Mouse (Mus musculus) kidney, adult 8-10 months (tissue): ENCODE measurements around the gene Neu2.

Experiments used
- DNase-seq, 2 experiments: peaks; one replicate each; pipeline ENCODE4 v3.0.0; 2022

The Neu2 gene

DNA sequence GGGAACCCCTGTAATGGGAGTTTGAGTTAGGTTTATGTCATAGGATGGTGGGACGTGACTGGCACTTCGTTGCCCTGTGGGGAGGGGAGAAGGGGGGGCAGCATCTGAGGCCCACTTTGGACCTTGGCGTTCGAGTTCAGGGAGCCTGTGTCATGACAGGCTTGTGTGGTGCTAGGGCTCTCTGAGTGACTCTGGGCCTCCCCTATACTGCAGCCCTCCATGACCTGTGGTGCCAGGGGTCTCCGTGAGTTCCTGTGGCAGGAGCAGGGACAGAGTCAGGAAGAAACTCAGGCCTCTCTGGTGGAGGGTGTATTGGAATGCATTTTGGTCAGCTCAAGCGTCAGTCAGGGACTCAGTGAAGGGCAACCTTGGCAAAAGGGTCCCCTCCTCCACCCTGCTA, 111.0 kb downstream of the Neu2 start:
- DNase-seq, result no peak

DNA sequence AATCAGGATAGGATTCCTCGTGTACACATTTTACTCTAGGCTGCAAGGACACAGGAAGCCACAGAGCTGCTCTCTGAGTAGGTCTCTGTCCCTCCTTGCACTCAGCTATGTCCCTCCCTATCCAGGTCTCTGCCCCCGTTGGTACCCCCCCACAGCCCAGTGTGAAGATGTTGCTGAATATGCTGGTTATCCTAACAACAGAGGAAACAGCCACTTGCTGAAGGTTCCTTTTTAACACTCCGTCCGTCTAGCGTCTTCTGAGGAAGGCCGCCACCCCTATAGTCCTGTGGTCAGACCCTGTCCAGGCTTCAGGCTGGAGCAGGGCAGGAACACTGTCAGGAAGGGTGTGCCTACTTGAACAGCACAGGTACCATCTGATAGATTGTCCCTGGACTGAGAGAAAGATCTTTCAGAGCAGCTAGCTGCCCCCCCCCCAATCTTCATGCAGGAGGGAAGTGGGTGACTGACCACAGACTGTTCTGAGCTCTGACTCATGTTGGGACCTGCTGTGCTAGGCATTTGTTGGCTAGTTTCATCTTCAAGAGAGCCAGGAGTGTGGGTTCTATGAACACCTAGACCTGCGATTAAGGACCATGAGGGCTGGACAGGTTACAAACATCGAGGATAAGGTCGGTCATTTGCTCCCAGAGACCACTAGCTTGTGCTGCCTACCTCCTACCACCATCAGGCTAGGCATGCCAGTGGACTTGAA, 111.6 kb downstream of the Neu2 start:
- DNase-seq, result no peak

DNA sequence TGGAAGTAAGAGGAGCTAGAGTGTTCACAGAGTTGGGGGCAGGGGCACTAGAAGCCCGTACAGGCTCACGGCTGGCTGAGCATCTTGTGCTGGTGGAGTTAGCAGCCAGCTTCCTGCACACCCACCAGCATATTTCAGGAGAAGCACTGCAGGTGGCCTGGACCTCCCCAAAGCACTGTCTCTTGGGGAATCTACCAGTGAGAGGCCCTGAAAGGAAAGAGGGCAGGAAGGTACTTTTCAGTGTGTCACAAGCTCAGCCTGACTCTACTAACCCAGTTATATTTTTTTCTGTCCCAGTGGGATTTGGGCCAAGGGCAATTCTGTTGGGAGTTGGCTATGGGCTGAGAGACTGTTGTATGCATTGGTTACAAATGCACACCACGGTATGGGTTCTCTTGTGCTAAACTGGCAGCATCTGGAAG, 112.2 kb downstream of the Neu2 start:
- no peak for DNase-seq

DNA sequence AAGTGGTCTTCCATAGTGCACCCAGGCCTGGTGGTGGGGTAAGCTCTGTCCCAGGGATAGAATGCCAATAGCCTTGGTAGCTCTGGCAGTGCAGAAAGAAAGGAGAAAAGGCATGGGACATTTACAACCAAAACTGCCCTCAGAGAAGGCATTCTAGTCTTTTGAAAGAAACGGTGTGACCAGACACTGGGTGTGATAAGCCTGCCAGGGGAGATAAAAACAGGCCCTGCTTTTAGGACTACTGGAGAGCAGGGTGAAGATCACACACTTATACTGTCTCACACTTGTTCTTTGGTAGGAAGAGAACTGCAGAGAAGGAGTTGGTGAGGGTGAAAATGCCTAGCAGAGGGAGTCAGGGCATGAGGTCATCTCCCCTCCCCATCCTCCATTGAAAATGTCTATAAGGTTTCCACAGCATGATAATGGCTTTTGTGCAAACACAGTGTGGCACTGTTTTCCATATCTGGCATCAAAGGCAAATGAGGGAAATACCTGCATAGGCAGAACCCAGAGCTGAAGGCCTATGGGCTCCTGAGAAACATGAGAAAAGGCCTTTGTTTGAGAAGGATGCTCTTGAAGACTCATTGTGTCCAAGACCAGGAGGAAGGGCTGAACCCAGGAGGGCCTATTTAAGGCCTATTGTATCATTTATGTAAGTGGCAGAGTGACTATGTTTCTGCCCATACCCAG, 114.4 kb downstream of the Neu2 start:
- DNase-seq, result no peak

DNA sequence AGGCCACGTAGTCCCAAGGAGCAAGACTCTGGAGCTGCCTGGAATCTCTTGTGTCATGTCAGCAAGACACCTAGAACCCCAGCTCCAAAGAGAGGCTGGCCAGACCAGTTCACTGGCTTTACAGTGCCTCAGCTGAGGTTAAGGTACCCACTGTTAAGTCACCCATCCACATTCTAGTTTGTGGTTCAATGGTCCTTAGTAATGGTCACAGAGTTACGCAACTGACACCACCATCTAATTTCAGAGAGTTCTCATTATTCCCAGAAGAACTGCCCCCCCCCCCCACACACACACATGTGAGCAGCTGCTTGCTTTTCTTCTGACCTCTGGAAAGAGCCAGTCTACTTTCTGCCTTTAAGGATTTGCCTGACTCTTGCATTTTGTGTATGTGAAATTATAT, 115.1 kb downstream of the Neu2 start:
- DNase-seq, result no peak

DNA sequence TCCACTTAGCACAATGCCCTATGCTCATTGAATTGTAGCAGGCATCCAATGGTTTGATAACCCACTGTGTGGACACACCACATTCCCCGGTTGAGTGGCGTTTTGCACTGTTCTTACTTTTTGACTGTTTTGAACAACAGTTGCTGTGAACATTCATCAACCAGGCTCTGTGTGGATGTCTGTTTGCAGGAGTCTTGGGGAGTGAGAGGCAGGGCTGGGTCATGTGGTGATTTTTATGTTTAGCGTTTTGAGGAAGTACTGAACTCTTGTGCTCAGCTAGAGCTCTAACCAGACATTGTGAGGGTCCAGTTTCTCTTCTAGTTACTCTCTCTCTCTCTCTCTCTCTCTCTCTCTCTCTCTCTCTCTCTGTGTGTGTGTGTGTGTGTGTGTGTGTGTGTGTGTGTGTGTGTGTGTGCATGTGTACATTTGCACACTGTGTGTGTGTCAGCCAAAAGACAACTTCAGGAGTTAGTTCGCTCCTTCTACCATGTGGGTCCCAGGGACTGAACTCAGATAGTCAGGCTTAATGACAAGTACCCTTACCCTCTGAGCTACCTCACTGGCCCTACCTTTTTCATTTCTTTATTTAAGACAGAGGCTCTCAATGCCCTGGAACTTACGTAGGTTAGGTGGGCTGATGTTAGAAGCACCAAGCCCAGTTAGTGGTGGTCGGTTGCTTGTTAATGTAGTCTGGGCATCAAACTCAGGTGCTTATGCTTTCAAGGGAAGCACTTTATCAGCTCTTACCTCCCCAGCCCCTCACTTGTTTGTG, 115.8 kb downstream of the Neu2 start:
- no peak for DNase-seq

DNA sequence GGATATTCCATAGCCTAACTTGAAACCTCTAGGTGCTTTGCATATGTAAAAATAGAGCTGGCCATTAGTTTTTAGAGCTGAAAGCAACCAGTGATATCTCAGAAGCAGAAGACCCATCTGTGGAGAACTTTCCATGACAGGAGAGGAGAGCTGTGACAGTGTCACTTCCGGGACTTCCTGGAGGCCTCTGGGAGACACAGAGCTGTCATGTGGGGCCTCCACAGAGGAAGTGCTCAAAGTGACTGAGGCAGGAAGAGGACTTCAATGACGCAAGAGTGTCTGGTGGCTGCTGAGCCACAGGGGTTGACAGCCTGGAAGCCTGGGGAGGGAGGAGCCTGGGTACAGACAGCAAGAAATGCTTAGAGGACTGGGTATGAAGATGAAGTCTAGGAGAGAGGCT, 116.7 kb downstream of the Neu2 start:
- DNase-seq, result peak; percentile 44 to 54

DNA sequence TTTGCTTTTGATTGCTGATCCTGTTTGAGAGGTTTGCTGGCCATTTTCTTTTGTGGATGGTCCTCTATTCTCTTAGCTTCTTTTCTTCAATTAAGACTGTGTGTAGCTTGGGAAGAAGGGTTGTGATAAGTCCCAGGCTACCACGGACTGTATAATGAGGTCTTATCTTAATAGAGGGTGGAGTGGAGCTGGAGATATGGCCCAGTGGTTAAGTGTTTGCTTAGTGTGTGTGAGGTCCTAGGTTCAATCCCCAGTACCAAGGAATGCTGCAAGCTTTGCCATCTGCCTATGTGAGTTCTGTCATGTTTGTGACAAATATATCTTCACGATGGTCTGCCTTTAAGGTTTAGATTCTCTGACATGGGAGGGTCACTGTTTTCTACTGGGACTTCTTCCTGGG, 118.4 kb downstream of the Neu2 start:
- no peak for DNase-seq

DNA sequence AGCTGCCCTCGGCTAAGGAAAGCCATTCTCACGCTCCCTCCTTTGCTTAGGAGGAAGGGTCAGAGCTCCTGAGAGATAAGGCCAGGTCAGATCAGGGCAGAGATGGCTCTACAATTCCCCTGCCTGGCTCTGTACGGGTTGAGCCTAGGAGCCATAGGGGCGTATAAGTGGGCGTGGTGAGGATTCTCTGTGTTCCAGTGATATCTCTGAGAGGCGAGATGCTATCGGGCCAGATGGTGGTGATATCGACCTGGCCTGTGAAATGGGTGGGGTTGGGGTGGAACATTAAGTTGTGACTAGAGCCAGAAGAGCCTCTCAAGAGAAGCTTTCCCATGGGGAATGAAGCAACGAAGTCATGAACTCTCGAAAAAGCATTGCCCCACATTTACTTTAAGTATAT, 121.9 kb downstream of the Neu2 start:
- no peak for DNase-seq

DNA sequence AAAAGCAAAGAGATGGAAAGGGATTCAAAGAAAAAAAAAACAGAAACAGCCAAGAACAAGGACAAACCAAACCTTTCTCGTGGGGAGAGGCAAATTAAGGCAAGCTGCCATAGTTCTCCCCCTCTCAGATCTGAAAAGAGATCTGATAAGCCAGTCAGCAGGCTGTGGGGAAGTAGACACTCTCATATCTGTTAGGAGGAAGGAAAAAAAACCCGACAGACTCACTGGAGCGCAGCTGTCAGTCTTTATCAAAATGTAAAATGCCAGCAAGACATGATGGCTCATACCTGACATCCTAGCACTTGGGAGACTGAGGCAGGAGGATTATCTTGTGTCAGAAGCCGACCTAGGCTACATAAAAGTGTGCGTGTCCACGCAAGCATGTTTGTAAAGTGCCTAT, 122.5 kb downstream of the Neu2 start:
- DNase-seq, result no peak

DNA sequence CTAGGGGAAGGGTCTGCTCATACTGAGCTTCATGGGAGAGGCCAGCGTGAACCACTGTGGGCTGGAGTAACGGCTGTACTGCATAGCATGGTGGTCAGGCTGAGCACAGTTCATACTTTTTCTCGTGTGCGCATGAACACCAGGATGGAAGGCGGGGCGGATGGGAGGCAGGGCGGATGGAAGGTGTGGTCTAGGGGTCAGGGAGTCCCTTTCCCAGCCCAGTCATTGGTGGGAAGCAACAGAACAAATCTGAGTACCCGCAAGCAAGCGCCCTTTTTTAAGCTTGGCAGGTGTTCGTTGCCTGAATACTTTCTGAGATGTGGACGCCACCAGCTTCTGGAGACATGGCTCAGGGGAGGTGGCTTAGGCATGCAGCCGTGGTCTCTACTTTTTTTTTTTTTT, 127.0 kb downstream of the Neu2 start:
- no peak for DNase-seq

DNA sequence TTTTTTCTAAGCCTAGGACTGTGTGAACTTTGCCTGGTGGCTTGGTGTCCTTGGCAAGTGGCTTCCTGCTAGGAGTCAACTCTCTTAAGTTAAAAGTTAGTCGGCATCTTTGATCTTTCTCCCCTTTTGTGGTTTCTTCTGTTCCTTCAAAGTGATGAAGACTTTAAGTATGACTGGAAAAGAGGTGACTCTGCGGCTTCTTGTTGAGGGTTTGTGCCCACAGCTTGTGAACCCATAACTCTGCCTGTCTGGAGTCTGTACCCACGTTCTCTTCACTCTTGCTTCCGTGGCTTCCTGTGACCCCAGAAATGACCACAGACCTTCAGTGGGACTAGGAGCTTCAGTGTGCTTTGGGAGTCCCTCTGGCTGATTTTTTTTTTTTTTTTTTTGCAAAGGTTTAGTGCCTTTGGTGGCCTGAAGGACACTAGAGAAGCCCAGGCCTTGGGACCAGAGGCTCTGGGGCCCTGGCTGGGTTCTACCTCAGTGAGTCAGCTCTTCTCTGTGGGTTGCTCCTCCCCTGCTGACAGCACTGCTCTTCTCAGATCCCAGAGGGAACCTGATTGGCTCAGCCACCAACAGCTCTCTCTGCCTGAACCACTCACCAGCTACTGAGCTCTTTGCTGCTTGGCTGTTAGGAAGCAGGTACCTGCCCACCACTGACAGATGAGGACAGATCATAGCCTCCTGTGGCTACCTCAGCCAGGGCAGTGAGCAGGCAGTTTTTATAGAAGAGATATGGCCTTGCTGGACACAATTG, 127.6 kb downstream of the Neu2 start:
- no peak for DNase-seq

DNA sequence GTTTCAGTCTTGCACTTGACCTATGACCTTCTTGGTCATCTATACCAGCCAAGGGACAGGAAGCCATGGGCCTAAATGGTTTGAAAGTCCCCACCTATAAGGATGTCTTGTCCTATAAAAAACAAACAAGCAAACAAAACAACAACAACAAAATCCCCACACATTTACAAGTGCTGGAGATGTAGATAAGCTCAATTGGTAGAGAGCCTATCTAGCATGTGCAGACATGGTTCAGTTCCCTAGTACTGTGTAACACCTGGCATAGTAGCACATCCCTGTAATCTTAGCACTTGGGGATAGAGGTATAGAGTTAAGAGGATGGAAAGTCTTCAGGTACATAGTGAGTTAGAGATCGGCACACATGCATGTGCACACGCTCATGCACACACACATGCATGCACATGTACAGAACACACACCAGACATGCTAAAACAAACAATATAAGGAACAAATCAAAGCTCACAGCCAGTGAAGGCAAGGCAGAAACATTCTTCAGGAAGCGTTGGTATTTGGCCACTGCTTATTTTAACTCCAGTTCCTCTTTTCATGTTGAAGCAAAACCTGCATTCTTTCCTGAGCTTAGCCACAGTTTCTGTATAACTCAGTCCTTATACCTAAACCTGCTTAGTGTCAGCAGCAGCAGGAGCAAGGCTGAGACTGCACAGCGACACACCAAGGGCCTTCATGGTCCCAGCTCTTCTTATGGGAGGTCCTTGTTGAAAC, 128.3 kb downstream of the Neu2 start:
- DNase-seq, result no peak

DNA sequence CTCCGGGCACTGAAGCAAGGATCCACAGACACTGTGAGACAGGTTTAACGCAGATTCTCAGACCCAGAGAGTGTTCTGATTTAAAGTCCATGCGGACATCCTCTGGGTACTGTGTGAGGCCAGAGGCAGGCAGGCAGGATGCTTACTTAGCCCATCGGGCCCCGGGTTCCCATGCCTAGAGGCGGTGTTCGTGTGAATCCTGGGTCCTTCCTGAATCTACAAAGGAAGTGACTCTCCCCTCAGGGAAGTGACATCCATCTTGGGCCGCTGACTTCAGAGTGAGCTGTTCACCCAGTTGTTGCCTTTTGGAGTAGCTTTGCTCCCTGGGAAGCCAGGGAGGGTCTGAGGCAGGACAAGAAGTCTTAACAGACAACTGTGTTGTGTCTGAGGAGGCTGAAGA, 130.0 kb downstream of the Neu2 start:
- DNase-seq, result peak in 1 of 2 experiments; percentile 22

DNA sequence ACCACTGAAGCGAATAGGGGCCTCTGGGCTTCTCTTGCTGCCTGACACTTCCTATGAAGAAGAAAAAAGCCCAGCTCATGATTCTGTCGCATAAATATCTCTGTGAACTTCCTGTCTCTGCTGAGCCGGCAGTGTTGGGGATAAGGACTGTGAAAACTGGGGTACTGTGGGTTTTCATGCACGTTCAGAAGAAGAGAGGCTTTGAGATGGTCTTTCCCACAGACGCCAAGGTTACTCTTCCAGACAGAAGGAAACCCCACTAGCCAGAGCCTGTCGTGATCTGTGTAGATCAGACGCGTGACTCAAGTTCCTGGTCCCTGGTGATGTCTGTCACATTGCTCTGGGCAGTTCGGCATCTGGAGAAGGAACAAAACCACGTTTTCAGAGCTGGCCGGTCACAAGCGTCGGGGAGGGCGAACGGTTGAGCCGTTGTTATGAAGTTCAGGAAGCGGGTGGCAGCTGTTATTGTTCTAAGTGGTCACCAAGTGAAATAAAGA, 130.5 kb downstream of the Neu2 start:
- DNase-seq, result peak; percentile 52 to 67

DNA sequence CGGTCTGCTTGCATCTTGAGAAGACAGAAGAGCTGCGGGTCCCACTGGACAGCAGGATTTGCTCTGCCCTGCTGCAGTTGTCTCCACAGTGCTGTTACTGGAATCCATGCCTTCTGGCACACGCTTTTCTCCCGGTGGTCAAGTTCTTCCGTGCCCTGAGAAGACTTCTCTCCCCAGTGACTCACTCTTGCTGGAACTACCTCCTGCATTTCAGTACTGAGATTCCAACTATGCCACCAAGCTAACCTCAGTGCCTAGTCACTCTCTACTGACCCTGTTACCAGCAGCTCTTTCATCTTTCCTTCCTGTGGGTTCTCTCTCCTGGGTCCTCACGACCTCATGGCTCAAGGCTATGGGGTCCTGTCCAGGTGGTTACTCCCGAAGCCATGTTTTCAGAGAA, 133.3 kb downstream of the Neu2 start:
- no peak for DNase-seq

DNA sequence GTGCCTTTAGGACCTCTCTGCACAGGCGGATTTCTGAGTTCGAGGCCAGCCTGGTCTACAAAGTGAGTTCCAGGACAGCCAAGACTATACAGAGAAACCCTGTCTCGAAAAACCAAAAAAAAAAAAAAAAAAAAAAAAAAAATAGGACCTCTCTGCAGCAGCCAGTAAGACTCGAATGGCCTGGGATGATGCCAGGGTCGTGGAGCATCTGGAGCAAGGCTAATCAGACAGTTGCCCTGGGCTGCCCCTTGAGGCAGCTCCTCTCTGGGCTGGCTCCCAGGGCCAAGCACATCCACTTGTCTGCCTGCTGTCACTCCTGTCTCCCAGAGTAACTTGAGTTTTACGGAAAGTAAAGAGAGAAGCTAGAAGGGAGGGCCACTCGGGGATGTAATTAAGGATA, 135.4 kb downstream of the Neu2 start:
- no peak for DNase-seq

DNA sequence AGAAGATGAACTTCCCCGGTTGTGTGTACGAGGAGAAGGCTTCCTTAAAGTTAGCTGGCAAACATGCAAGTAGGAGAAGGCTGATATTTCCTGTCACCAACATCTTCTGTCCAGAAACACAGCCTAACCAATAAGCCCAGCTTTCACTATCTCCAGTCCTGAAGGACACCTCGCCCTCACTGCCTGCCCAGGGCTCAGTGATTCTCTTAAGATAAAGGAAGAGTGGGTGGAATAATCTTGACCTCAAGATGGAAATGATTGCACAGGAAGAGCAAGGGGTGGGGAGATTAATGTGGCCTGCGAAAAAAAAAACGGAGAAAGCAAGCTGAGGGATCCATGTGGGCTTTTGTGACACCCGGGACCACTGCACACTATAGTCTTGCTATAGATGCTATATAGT, 136.1 kb downstream of the Neu2 start:
- no peak for DNase-seq
